Mouse (Mus musculus) liver, postnatal 0 days (tissue): ENCODE measurements at regions not wholly inside any gene's neighbourhood (a gene's known extent, or its start where the extent isn't known, plus 50 kb on each side); places are given as distances from the start of the nearest gene placed in this dataset.

Experiments used
- ATAC-seq: fragments of 200-750 bp; cut with Nextera tagmentation; 2 replicates; pipeline ENCODE4 v1.8.0; 2017; ENCODE audit warnings: mild to moderate bottlenecking, moderate library complexity
- DNase-seq: peaks from one replicate; pipeline ENCODE4 v3.0.0-alpha.2; 2016
- H3K27ac ChIP-seq: fragments of 300-500 bp; sonication (generic); 2 replicates; pipeline ENCODE4 v1.5.1; 2014; ENCODE audit warnings: antibody characterized with exemption, moderate library complexity, mild to moderate bottlenecking, low read depth
- H3K27me3 ChIP-seq: fragments of 300-500 bp; sonication (generic); 2 replicates; pipeline ENCODE4 v1.6.1; 2014; ENCODE audit warnings: low read length, control low read depth, mixed read lengths; ENCODE audit not compliant: insufficient read depth
- H3K36me3 ChIP-seq: fragments of 300-500 bp; sonication (generic); replicated peaks from 2 replicates; pipeline ENCODE4 v1.6.1; 2014; ENCODE audit warnings: mild to moderate bottlenecking, control low read depth, low read length, moderate library complexity, mixed read lengths; ENCODE audit not compliant: insufficient read depth
- H3K4me1 ChIP-seq: fragments of 300-500 bp; sonication (generic); 2 replicates; pipeline ENCODE4 v1.6.1; 2014; ENCODE audit warnings: antibody characterized with exemption, mild to moderate bottlenecking, control low read depth; ENCODE audit not compliant: insufficient read depth
- H3K4me2 ChIP-seq: fragments of 300-500 bp; sonication (generic); 2 replicates; pipeline ENCODE4 v1.6.1; 2014; ENCODE audit warnings: low read depth, mild to moderate bottlenecking, low read length, moderate library complexity, mixed read lengths
- H3K4me3 ChIP-seq: fragments of 300-500 bp; sonication (generic); 2 replicates; pipeline ENCODE4 v1.5.1; 2014; ENCODE audit warnings: low read depth, low read length
- H3K9ac ChIP-seq: fragments of 300-500 bp; sonication (generic); replicated peaks from 2 replicates; pipeline ENCODE4 v1.6.1; 2014; ENCODE audit warnings: mild to moderate bottlenecking, moderate library complexity
- H3K9me3 ChIP-seq: fragments of 300-500 bp; sonication (generic); 2 replicates; pipeline ENCODE4 v1.6.1; 2016; ENCODE audit warnings: mild to moderate bottlenecking, control low read depth, low read length, mixed read lengths
- CTCF ChIP-seq: sonication (generic); IDR thresholded peaks from 2 replicates; pipeline ENCODE4 v1.5.1; 2016; ENCODE audit warnings: antibody characterized with exemption, low read depth
- EP300 ChIP-seq: IDR thresholded peaks from 2 replicates; pipeline ENCODE4 v1.6.1; 2016; ENCODE audit warnings: antibody characterized with exemption, low read depth, mild to moderate bottlenecking
- WGBS: fragments of 180-500 bp; shearing (Covaris S2); extraction: QIAGEN DNeasy Blood & Tissue Kit; methylation state at CpG from one replicate; pipeline ENCODE4 v1.1.7; 2014; ENCODE audit not compliant: insufficient replicate concordance; 5-methylcytosine and 5-hydroxymethylcytosine counted together

- H3K36me3 ChIP-seq, result no peaks in the 10 kb centered on the region
- H3K9me3 ChIP-seq, result no peaks in the 10 kb centered on the region
- H3K4me1 ChIP-seq, result no peaks in the 10 kb centered on the region
- TF ChIP-seq EP300, result no peak
- ATAC-seq (no peak), DNase-seq (no peak)
- WGBS, result 84% methylated on average over 10 of the region's 10 CpGs
- H3K9ac ChIP-seq, result no peak overlapping the region
- no peak overlapping the region for H3K27ac ChIP-seq
- no peaks in the 10 kb centered on the region for H3K27me3 ChIP-seq
- no peak overlapping the region for H3K4me3 ChIP-seq
- H3K4me2 ChIP-seq, result no peak overlapping the region
These were observed 276.1 kb downstream of the Vps13c start for GRCm38 (mm10) chr9:68116221-68116741.

- TF ChIP-seq EP300, result no peak
- no peak for TF ChIP-seq CTCF
- no peaks in the 10 kb centered on the region for H3K27me3 ChIP-seq
- no peak for DNase-seq
These were observed 278.1 kb downstream of the Vps13c start for GRCm38 (mm10) chr9:68118266-68118665.

GRCm38 (mm10) chr9:68122266-68122665, 282.1 kb downstream of the Vps13c start:
- TF ChIP-seq EP300 (no peak), CTCF (no peak)
- H3K9me3 ChIP-seq, result no peaks in the 10 kb centered on the region
- H3K36me3 ChIP-seq, result no peaks in the 10 kb centered on the region
- no peak overlapping the region for H3K9ac ChIP-seq
- no peak overlapping the region for H3K27ac ChIP-seq
- no peaks in the 10 kb centered on the region for H3K27me3 ChIP-seq
- ATAC-seq (no peak), DNase-seq (no peak)
- no peak overlapping the region for H3K4me2 ChIP-seq
- no peak overlapping the region for H3K4me3 ChIP-seq
- WGBS, result 34% methylated on average over 3 of the region's 3 CpGs
- no peaks in the 10 kb centered on the region for H3K4me1 ChIP-seq

More at GRCm38 (mm10) chr9:68118266-68118665, 278.1 kb downstream of the Vps13c start:
- no peak overlapping the region for H3K9ac ChIP-seq
- H3K4me2 ChIP-seq, result no peak overlapping the region
- no peaks in the 10 kb centered on the region for H3K36me3 ChIP-seq
- H3K4me3 ChIP-seq, result no peak overlapping the region
- peak; percentile 35 for ATAC-seq
- H3K4me1 ChIP-seq, result no peaks in the 10 kb centered on the region
- 63% methylated on average over 2 of the region's 2 CpGs for WGBS
- no peaks in the 10 kb centered on the region for H3K9me3 ChIP-seq
- H3K27ac ChIP-seq, result no peak overlapping the region

GRCm38 (mm10) chr9:68131263-68131662, 291.1 kb downstream of the Vps13c start:
- no peak for DNase-seq
- no peak overlapping the region for H3K27ac ChIP-seq

GRCm38 (mm10) chr9:68135446-68136050, 295.4 kb downstream of the Vps13c start:
- no peak overlapping the region for H3K27ac ChIP-seq
- WGBS, result 62% methylated on average over 2 of the region's 2 CpGs
- no peaks in the 10 kb centered on the region for H3K27me3 ChIP-seq
- TF ChIP-seq EP300 (no peak), CTCF (no peak)
- no peaks in the 10 kb centered on the region; the same call in 1 of the 2 replicates for H3K4me1 ChIP-seq
- DNase-seq (no peak), ATAC-seq (no peak)
- H3K9ac ChIP-seq, result no peak overlapping the region
- no peak overlapping the region for H3K4me2 ChIP-seq
- no peak overlapping the region for H3K4me3 ChIP-seq
- no peaks in the 10 kb centered on the region for H3K9me3 ChIP-seq
- no peaks in the 10 kb centered on the region for H3K36me3 ChIP-seq

More at GRCm38 (mm10) chr9:68131263-68131662, 291.1 kb downstream of the Vps13c start:
- Histone ChIP-seq H3K4me3 (no peak overlapping the region), H3K9me3 (no peaks in the 10 kb centered on the region), H3K9ac (no peak overlapping the region), H3K4me1 (no peaks in the 10 kb centered on the region; the same call in 1 of the 2 replicates), H3K36me3 (no peaks in the 10 kb centered on the region), H3K27me3 (no peaks in the 10 kb centered on the region), H3K4me2 (no peak overlapping the region)
- TF ChIP-seq EP300 (no peak), CTCF (no peak)
- ATAC-seq, result no peak

DNA sequence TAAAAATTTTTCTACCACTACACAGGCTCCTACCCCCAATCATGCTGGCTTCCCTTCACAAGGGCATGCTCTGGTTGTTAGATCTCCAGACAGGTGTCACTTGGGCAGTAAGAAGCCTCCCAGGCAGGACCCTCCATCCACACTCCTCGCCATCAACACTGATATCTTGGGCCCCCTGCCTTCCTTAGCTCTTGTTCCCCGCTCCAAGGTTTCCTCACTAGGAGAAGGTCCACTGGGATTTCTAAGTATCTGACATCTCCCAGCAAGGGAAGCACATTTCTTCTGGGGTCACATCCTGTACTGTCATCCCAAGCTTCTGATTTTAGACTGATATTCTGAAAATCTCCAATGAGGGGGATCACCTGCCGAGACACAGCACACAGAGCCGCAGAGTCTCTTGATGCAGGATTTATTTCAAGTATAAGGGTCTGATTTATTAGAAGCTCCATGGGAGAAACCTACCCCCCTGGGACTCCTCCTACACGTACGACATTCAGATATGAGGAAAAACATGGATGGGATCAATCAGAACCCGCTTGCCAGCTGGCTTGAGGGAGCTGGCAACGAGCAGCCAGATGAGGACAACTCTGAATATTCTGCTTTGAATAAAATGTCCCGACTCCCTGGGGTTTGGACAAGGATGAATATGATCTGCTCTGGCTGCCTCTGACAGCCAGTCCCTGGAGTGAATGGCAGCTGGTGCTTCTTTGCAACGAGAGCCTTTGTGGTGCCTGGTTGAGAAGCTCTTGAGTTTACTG, 322.8 kb downstream of the Vps13c start:
- DNase-seq (no peak), ATAC-seq (no peak)
- H3K9ac ChIP-seq, result no peak overlapping the region
- no peak overlapping the region for H3K4me3 ChIP-seq
- no peaks in the 10 kb centered on the region for H3K36me3 ChIP-seq
- WGBS, result 72% methylated on average over 10 of the region's 10 CpGs
- H3K4me1 ChIP-seq, result no peaks in the 10 kb centered on the region
- no peak for TF ChIP-seq CTCF
- no peak for TF ChIP-seq EP300
- no peak overlapping the region for H3K27ac ChIP-seq
- H3K4me2 ChIP-seq, result no peak overlapping the region
- H3K9me3 ChIP-seq, result no peaks in the 10 kb centered on the region
- no peaks in the 10 kb centered on the region for H3K27me3 ChIP-seq
